Mouse (Mus musculus) ES-E14 (cell line): ENCODE results near the gene Esam.

Source experiments
- CHD2 ChIP-seq: IDR thresholded peaks from 2 replicates; pipeline ENCODE4 v1.6.1; 2014; ENCODE audit warnings: mild to moderate bottlenecking, low read depth, low read length, inconsistent platforms
- HCFC1 ChIP-seq: IDR thresholded peaks from 2 replicates; pipeline ENCODE4 v1.6.1; 2012; ENCODE audit warnings: low read length, inconsistent platforms, borderline replicate concordance; ENCODE audit not compliant: insufficient read depth
- MAFK ChIP-seq: IDR thresholded peaks from 2 replicates; pipeline ENCODE4 v1.6.1; 2014; ENCODE audit warnings: mild to moderate bottlenecking, low read depth, low read length, inconsistent platforms; ENCODE audit not compliant: insufficient read depth
- ZC3H11A ChIP-seq: IDR thresholded peaks from 2 replicates; pipeline ENCODE4 v1.6.1; 2012; ENCODE audit warnings: low read depth, mild to moderate bottlenecking, inconsistent platforms, low read length, borderline replicate concordance

- TF ChIP-seq CHD2 (no peak), HCFC1 (no peak), MAFK (no peak), ZC3H11A (no peak)
Observed at GRCm38 (mm10) chr9:37568605-37569214, 40.8 kb downstream of the Esam start.
